Mouse (Mus musculus) hindbrain, postnatal 0 days (tissue): ENCODE measurements around the gene Cd274. TPM values are rescaled to one million over a fixed set of nuclear protein-coding genes. Genes with fewer than 3 reads are reported as not detected.
"Not testable (repeated sequence)": the region's sequence is repeated elsewhere in the genome, so short reads cannot be mapped to it uniquely, and the experiment has no call there.

Experiments used
- ATAC-seq: fragments of 200-750 bp; cut with Nextera tagmentation; 2 replicates; pipeline ENCODE4 v1.8.0; 2017; ENCODE audit warnings: mild to moderate bottlenecking, moderate TSS enrichment, moderate library complexity
- DNase-seq: peaks from one replicate; pipeline ENCODE4 v3.0.0-alpha.2; 2015; ENCODE audit warnings: low spot score
- H3K27ac ChIP-seq: fragments of 300-500 bp; sonication (generic); 2 replicates; pipeline ENCODE4 v1.5.1; 2014; ENCODE audit warnings: mild to moderate bottlenecking
- H3K27me3 ChIP-seq: fragments of 300-500 bp; sonication (generic); 2 replicates; pipeline ENCODE4 v1.6.1; 2014; ENCODE audit warnings: low read length, mixed read lengths; ENCODE audit not compliant: insufficient read depth
- H3K36me3 ChIP-seq: fragments of 300-500 bp; sonication (generic); 2 replicates; pipeline ENCODE4 v1.6.1; 2014; ENCODE audit warnings: low read length, mixed read lengths; ENCODE audit not compliant: insufficient read depth
- H3K4me1 ChIP-seq: fragments of 300-500 bp; sonication (generic); 2 replicates; pipeline ENCODE4 v1.6.1; 2014; ENCODE audit warnings: antibody characterized with exemption, low read length, mixed read lengths; ENCODE audit not compliant: insufficient read depth
- H3K4me2 ChIP-seq: fragments of 300-500 bp; sonication (generic); 2 replicates; pipeline ENCODE4 v1.6.1; 2014; ENCODE audit warnings: low read depth, mild to moderate bottlenecking, low read length, moderate library complexity, mixed read lengths
- H3K4me3 ChIP-seq: fragments of 300-500 bp; sonication (generic); 2 replicates; pipeline ENCODE4 v1.5.1; 2014; ENCODE audit warnings: low read length
- H3K9ac ChIP-seq: fragments of 300-500 bp; sonication (generic); replicated peaks from 2 replicates; pipeline ENCODE4 v1.6.1; 2014; ENCODE audit warnings: mild to moderate bottlenecking, low read length, moderate library complexity, mixed read lengths
- H3K9me3 ChIP-seq: fragments of 300-500 bp; sonication (generic); 2 replicates; pipeline ENCODE4 v1.6.1; 2016; ENCODE audit warnings: low read length, mixed read lengths
- CTCF ChIP-seq: IDR thresholded peaks from 2 replicates; pipeline ENCODE4 v1.5.1; 2016; ENCODE audit warnings: antibody characterized with exemption, control low read depth, low read depth
- WGBS: fragments of 180-500 bp; shearing (Covaris S2); extraction: QIAGEN DNeasy Blood & Tissue Kit; methylation state at CpG from one replicate; pipeline ENCODE4 v1.1.7; 2014; 5-methylcytosine and 5-hydroxymethylcytosine counted together
- polyA plus RNA-seq: library from polyadenylated mRNA; unstranded; fragments of >200 nt; fragmentation: Nextera tagmentation; extraction: Ambion mirVana; gene quantifications from 2 replicates; pipeline ENCODE4 v1.2.1, GENCODE M21; 2015
- total RNA-seq: library from RNA; depleted of rRNA; stranded (reverse); fragments of >200 nt; gene quantifications from 2 replicates; pipeline ENCODE4 v1.2.3, GENCODE M21; 2014

Gene Cd274
- total and polyA plus RNA-seq, 2 experiments from 2014 or later, result 0.16 to 0.24 TPM

GRCm38 (mm10) chr19:29403251-29403650 is 36.0 kb downstream of the Cd274 start:
- no peak overlapping the region for H3K4me2 ChIP-seq
- H3K9me3 ChIP-seq, result no peaks in the 10 kb centered on the region
- 93% methylated on average over 4 of the region's 4 CpGs for WGBS
- no peak for TF ChIP-seq CTCF
- H3K4me3 ChIP-seq, result no peak overlapping the region
- no peaks in the 10 kb centered on the region for H3K4me1 ChIP-seq
- no peak overlapping the region for H3K9ac ChIP-seq
- H3K27ac ChIP-seq, result no peak overlapping the region
- ATAC-seq (no peak), DNase-seq (no peak)
- no peaks in the 10 kb centered on the region for H3K27me3 ChIP-seq
- H3K36me3 ChIP-seq, result no peaks in the 10 kb centered on the region

DNA sequence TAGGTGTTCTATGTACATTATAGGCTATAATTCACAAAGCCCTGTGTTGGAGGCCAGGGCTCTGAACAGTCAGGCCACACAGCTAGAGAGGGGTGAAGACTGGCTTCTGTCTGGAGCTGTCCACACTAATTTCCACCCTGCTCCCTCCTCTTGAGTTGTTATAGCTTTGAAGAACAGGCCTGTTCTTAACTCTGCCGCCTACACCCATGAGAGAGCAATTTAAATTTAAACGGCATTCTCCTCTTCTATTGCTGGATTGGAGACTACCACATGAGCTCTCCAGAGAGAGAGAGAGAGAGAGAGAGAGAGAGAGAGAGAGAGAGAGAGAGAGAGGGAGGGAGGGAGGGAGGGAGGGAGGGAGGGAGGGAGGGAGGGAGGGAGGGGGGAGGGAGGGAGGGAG is 38.1 kb downstream of the Cd274 start:
- H3K4me2 ChIP-seq, result no peak overlapping the region
- H3K4me1 ChIP-seq, result no peaks in the 10 kb centered on the region
- no peak for TF ChIP-seq CTCF
- WGBS, result 70% methylated on average over 2 of the region's 2 CpGs
- DNase-seq (no peak), ATAC-seq (no peak)
- no peak overlapping the region for H3K4me3 ChIP-seq
- H3K9ac ChIP-seq, result no peak overlapping the region
- H3K9me3 ChIP-seq, result no peaks in the 10 kb centered on the region
- no peaks in the 10 kb centered on the region for H3K36me3 ChIP-seq
- H3K27ac ChIP-seq, result no peak overlapping the region
- no peaks in the 10 kb centered on the region for H3K27me3 ChIP-seq

DNA sequence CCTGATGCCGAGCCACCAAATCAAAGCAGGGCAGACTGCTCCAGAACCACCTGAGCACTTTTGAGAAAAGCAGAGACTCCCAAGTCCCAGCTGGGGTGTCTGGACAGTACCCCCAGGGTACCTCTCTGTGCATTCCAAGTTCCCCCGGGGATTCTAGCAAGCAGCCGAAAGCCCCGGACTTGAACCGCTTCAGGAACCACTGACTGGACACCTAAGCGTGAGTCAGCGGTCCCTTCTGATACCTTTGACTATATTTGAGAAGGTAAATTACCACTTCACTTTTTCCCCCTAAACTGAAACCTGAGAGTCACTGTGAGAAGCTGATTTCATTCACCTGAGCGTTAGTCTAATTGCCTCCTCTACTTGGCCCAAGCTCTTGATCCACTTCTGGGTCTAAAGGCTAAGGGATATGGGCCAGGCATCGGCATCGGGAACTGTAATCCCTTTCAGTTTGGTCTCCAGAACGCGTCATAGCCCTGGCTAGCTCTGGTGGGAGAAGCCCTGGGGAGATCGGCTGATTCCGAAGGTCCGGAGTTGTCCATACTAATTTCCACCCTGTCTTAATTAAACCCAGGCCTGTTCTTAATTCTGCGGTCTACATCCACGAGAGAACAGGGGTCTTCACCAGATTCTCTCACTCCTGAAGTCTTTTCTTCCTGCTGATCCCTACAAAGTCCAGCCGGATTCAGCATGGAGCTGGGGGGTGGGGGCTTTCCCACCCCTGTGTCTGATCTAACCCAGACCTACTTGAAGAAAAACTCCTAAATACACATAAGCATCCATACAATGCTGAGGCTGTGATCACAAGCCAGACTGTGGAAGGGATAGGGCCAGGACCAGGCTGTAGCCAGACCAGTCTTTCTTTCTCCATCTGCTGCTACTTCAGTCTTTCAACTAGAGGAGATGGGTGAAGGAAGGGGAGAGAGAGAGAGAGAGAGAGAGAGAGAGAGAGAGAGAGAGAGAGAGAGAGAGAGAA is 39.1 kb downstream of the Cd274 start:
- H3K9ac ChIP-seq, result no peak overlapping the region
- no peaks in the 10 kb centered on the region for H3K4me1 ChIP-seq
- WGBS, result 86% methylated on average over 18 of the region's 18 CpGs
- H3K9me3 ChIP-seq, result no peaks in the 10 kb centered on the region
- TF ChIP-seq CTCF, result no peak
- H3K4me3 ChIP-seq, result no peak overlapping the region
- ATAC-seq (no peak), DNase-seq (no peak)
- no peaks in the 10 kb centered on the region for H3K27me3 ChIP-seq
- H3K4me2 ChIP-seq, result no peak overlapping the region
- H3K27ac ChIP-seq, result no peak overlapping the region
- no peaks in the 10 kb centered on the region for H3K36me3 ChIP-seq

- Histone ChIP-seq H3K9ac (no peak within 1 kb of the TSS), H3K4me3 (no peak within 1 kb of the TSS), H3K27me3 (no peaks in the 10 kb centered on the region), H3K4me2 (no peak within 1 kb of the TSS), H3K27ac (no peak within 1 kb of the TSS), H3K9me3 (no peaks in the 10 kb centered on the region), H3K4me1 (no peaks in the 10 kb centered on the region), H3K36me3 (no peaks in the 10 kb centered on the region)
- DNase-seq (no peak), ATAC-seq (no peak)
- no peak for TF ChIP-seq CTCF
- WGBS, result 82% methylated on average over 4 of the region's 4 CpGs
Measured at GRCm38 (mm10) chr19:29410619-29411018, 43.4 kb downstream of the Cd274 start, which contains the start of gene Pdcd1lg2. Gene Pdcd1lg2, plus strand, starts transcription at chr19:29410919.

GRCm38 (mm10) chr19:29412476-29413420 is 45.5 kb downstream of the Cd274 start:
- 60% methylated on average over 6 of the region's 6 CpGs for WGBS
- Histone ChIP-seq H3K4me3 (no peak overlapping the region), H3K9ac (no peak overlapping the region), H3K9me3 (no peaks in the 10 kb centered on the region), H3K27me3 (no peaks in the 10 kb centered on the region), H3K36me3 (no peaks in the 10 kb centered on the region), H3K4me2 (no peak overlapping the region), H3K4me1 (no peaks in the 10 kb centered on the region), H3K27ac (no peak overlapping the region)
- DNase-seq (peak; percentile 66), ATAC-seq (no peak)
- no peak for TF ChIP-seq CTCF

- no peaks in the 10 kb centered on the region for H3K4me1 ChIP-seq
- no peak overlapping the region for H3K4me3 ChIP-seq
- H3K36me3 ChIP-seq, result no peaks in the 10 kb centered on the region
- no peak for DNase-seq
- ATAC-seq, result no peak
- H3K9me3 ChIP-seq, result no peaks in the 10 kb centered on the region
- H3K9ac ChIP-seq, result no peak overlapping the region
- H3K27ac ChIP-seq, result no peak overlapping the region
- WGBS, result 88% methylated on average over 3 of the region's 3 CpGs
- no peaks in the 10 kb centered on the region for H3K27me3 ChIP-seq
- TF ChIP-seq CTCF, result no peak
- H3K4me2 ChIP-seq, result no peak overlapping the region
Measured at GRCm38 (mm10) chr19:29414513-29414912, 47.3 kb downstream of the Cd274 start.

DNA sequence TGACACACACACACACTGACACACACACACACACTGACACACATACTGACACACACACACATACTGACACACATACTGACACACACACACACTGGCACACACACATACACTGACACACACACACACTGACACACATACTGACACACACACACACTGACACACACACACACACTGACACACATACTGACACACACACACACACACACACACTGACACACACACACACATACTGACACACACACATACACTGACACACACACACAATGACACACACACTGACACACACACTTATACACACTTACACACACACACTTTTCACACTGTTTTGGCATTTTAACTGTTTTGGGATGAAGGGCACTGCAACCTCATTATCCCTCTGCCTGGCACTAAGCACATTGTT is 47.7 kb downstream of the Cd274 start:
- not testable (repeated sequence) for H3K4me1 ChIP-seq, H3K9ac ChIP-seq, H3K27me3 ChIP-seq, H3K27ac ChIP-seq, H3K36me3 ChIP-seq, H3K4me3 ChIP-seq, ATAC-seq, H3K4me2 ChIP-seq, H3K9me3 ChIP-seq, DNase-seq
